Comparison of ENCODE assay signal across 8 mouse cellular contexts in the genomic region with DNA sequence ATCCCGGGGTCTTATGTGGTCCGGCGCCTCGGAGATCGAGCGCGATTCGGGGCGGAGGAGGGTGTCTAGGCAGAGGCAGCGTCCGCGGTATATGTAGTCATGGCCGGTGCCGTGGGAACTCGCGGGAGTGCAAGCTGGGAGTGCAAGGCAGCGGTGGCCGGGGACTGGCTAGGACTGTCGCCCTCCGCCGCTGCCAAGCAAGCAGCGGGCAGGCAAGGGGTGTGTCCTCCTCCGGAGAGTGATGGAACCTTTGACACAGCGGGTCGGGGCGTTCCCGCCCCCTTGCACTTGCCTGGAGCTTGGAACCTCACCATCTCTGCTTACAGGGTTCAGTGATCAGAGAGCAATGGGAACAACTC. TPM values are rescaled to one million over a fixed set of nuclear protein-coding genes. Genes with fewer than 3 reads are reported as not detected.
DNase-seq lines count a peak whose midpoint lies in the region; ATAC-seq lines count a peak whose summit lies in the region.

No protein-coding gene starts in this region.

- H3K4me1 ChIP-seq in limb, embryonic 11.5 days (ENCODE audit: control insufficient read depth, insufficient read depth, low read length): peaks cover 7% of the 10 kb centered on the region; the same call in 1 of the 2 replicates
- peaks cover 30% of the 10 kb centered on the region for H3K4me1 ChIP-seq in midbrain, embryonic 15.5 days

- peaks cover 6% of the 10 kb centered on the region for H3K36me3 ChIP-seq in limb, embryonic 11.5 days (ENCODE audit: control insufficient read depth, insufficient read depth, low read length)
- peaks cover 13% of the 10 kb centered on the region for H3K36me3 ChIP-seq in midbrain, embryonic 15.5 days (replicated peaks)

- peak; percentile 61 for DNase-seq in adrenal gland, postnatal 25 days
- DNase-seq in adrenal gland, adult 8-10 months: no peak
- DNase-seq in urinary bladder, postnatal 14 days (ENCODE audit: low spot score): peak; percentile 62
- no peak for DNase-seq in urinary bladder, postnatal 10 days (ENCODE audit: low spot score)
- no peak for DNase-seq in limb, embryonic 11.5 days (ENCODE audit: low spot score)
- no peak for DNase-seq in frontal cortex, adult 2 months (ENCODE audit: extremely low spot score in 1 of 2, low spot score in 1 of 2)

- WGBS in limb, embryonic 11.5 days: 0% methylated on average over 27 of the region's 27 CpGs
- under 1% methylated on average over 27 of the region's 27 CpGs for WGBS in midbrain, embryonic 15.5 days

- H3K27ac ChIP-seq in limb, embryonic 11.5 days (replicated peaks; ENCODE audit: low read depth, low read length): peak overlapping the region; percentile 86
- H3K27ac ChIP-seq in midbrain, embryonic 15.5 days: peak overlapping the region; percentile 97

- no peaks in the 10 kb centered on the region for H3K9me3 ChIP-seq in limb, embryonic 11.5 days (ENCODE audit: control insufficient read depth, low read length)
- no peaks in the 10 kb centered on the region for H3K9me3 ChIP-seq in midbrain, embryonic 15.5 days

- peak overlapping the region; percentile 82 for H3K9ac ChIP-seq in limb, embryonic 11.5 days (ENCODE audit: low read length)
- H3K9ac ChIP-seq in midbrain, embryonic 15.5 days: peak overlapping the region; percentile 74

- H3K27me3 ChIP-seq in limb, embryonic 11.5 days (ENCODE audit: control insufficient read depth, insufficient read depth, low read length): 0 out of 2 replicates have a peak, but pooled peaks cover 2% of the 10 kb centered on the region
- no peaks in the 10 kb centered on the region for H3K27me3 ChIP-seq in midbrain, embryonic 15.5 days (replicated peaks)

- ATAC-seq in hematopoietic stem cell, adult 5-6 weeks (replicated peaks in 1 of 2; ENCODE audit: insufficient read depth in 1 of 2, low FRiP score in 2 of 2, low TSS enrichment in 1 of 2, low read depth in 1 of 2, poor library complexity in 2 of 2, severe bottlenecking in 2 of 2): peak; percentile 43 to 63
- ATAC-seq in limb, embryonic 11.5 days (ENCODE audit: insufficient number of reproducible peaks, low FRiP score, low TSS enrichment, low read depth): peak; percentile 68; the same call in 1 of the 2 replicates
- no peak for ATAC-seq in midbrain, embryonic 15.5 days (replicated peaks)

- peak overlapping the region; percentile 40 for H3K4me2 ChIP-seq in limb, embryonic 11.5 days (ENCODE audit: low read depth, severe bottlenecking)
- H3K4me2 ChIP-seq in midbrain, embryonic 15.5 days: peak overlapping the region; percentile 89

- peak overlapping the region; percentile 93 for H3K4me3 ChIP-seq in limb, embryonic 11.5 days (ENCODE audit: low read depth, low read length)
- H3K4me3 ChIP-seq in midbrain, embryonic 15.5 days: peak overlapping the region; percentile 81

RNA-seq across cellular contexts. Expression of gene Mynn, which starts 0.9 kb away (rescaled TPM):
- 24.9 and 25.3 TPM in 2 replicates for total RNA-seq in adrenal gland, postnatal 25 days (2021)
- 10 to 100 TPM; 17.2 to 25.9 (median 20.4) TPM for total RNA-seq in adrenal gland, adult 8-10 months (2022)
- 46.1 and 48.2 TPM in 2 replicates for total RNA-seq in hematopoietic stem cell, adult 5-6 weeks (2017)
- 32.1 and 37.8 TPM in 2 replicates for polyA plus RNA-seq in limb, embryonic 11.5 days (2014; fragmentation: Nextera tagmentation; extraction: Ambion mirVana)
- polyA plus RNA-seq in midbrain, embryonic 15.5 days (2015; fragmentation: Nextera tagmentation; extraction: Ambion mirVana): 26.9 and 30.8 TPM in 2 replicates
- polyA plus RNA-seq in frontal cortex, adult 2 months (2012; rRNA removed): 11.6 and 14.7 TPM in 2 replicates

RNA-seq across cellular contexts. Expression of gene Actrt3, which starts 3.0 kb away (rescaled TPM):
- total RNA-seq in adrenal gland, postnatal 25 days (2021): not detected in 2 replicates
- under 1 TPM in 1 of 4 experiments, not detected in 3; 0.24 TPM for total RNA-seq in adrenal gland, adult 8-10 months (2022)
- total RNA-seq in hematopoietic stem cell, adult 5-6 weeks (2017): 0.25 TPM in 1 of 2 replicates, not detected in the other
- 0.24 TPM in 1 of 2 replicates, not detected in the other for polyA plus RNA-seq in limb, embryonic 11.5 days (2014; fragmentation: Nextera tagmentation; extraction: Ambion mirVana)
- 0.22 and 0.56 TPM in 2 replicates for polyA plus RNA-seq in midbrain, embryonic 15.5 days (2015; fragmentation: Nextera tagmentation; extraction: Ambion mirVana)
- 0.62 and 0.74 TPM in 2 replicates for polyA plus RNA-seq in frontal cortex, adult 2 months (2012; rRNA removed)

RNA-seq across cellular contexts. Expression of gene Lrriq4, which starts 41.6 kb away (rescaled TPM):
- total RNA-seq in adrenal gland, postnatal 25 days (2021): not detected in 2 replicates
- total RNA-seq in adrenal gland, adult 8-10 months (2022): not detected
- total RNA-seq in hematopoietic stem cell, adult 5-6 weeks (2017): not detected in 2 replicates
- polyA plus RNA-seq in limb, embryonic 11.5 days (2014; fragmentation: Nextera tagmentation; extraction: Ambion mirVana): not detected in 2 replicates
- 0.09 TPM in 1 of 2 replicates, not detected in the other for polyA plus RNA-seq in midbrain, embryonic 15.5 days (2015; fragmentation: Nextera tagmentation; extraction: Ambion mirVana)
- polyA plus RNA-seq in frontal cortex, adult 2 months (2012; rRNA removed): not detected in 2 replicates

RNA-seq across cellular contexts. Expression of gene Lrrc34, which starts 45.0 kb away (rescaled TPM):
- not detected in 2 replicates for total RNA-seq in adrenal gland, postnatal 25 days (2021)
- total RNA-seq in adrenal gland, adult 8-10 months (2022): not detected
- 0.45 and 1.1 TPM in 2 replicates for total RNA-seq in hematopoietic stem cell, adult 5-6 weeks (2017)
- polyA plus RNA-seq in limb, embryonic 11.5 days (2014; fragmentation: Nextera tagmentation; extraction: Ambion mirVana): 2.1 and 2.6 TPM in 2 replicates
- 0.87 and 1.4 TPM in 2 replicates for polyA plus RNA-seq in midbrain, embryonic 15.5 days (2015; fragmentation: Nextera tagmentation; extraction: Ambion mirVana)
- polyA plus RNA-seq in frontal cortex, adult 2 months (2012; rRNA removed): 0.08 and 0.11 TPM in 2 replicates

RNA-seq across cellular contexts. Expression of gene Mecom, which starts 54.9 kb away (rescaled TPM):
- 4.1 and 7.1 TPM in 2 replicates for total RNA-seq in adrenal gland, postnatal 25 days (2021)
- total RNA-seq in adrenal gland, adult 8-10 months (2022): 1 to 10 TPM; 5.9 to 8.9 (median 6.3) TPM
- total RNA-seq in hematopoietic stem cell, adult 5-6 weeks (2017): 82.2 and 104 TPM in 2 replicates
- polyA plus RNA-seq in limb, embryonic 11.5 days (2014; fragmentation: Nextera tagmentation; extraction: Ambion mirVana): 218 and 228 TPM in 2 replicates
- 4.4 and 5.2 TPM in 2 replicates for polyA plus RNA-seq in midbrain, embryonic 15.5 days (2015; fragmentation: Nextera tagmentation; extraction: Ambion mirVana)
- 2.6 and 3.8 TPM in 2 replicates for polyA plus RNA-seq in frontal cortex, adult 2 months (2012; rRNA removed)

Comparison
In these comparisons a context has a peak if more than half of its experiments do, and no peak if none do; other contexts are left out.
1. DNase-seq: peak in adrenal gland, postnatal 25 days (single experiment) and urinary bladder, postnatal 14 days (single experiment); none in adrenal gland, adult 8-10 months (single experiment), urinary bladder, postnatal 10 days (single experiment), limb, embryonic 11.5 days (single experiment) and frontal cortex, adult 2 months (0 of 2).